Mouse (Mus musculus) ES-Bruce4 (cell line): ENCODE data around the gene Scrg1.

Source experiments
- CTCF ChIP-seq: IDR thresholded peaks from one replicate; pipeline ENCODE4 v1.8.1; 2011; ENCODE audit warnings: low read depth, low read length
- EP300 ChIP-seq: IDR thresholded peaks from 2 replicates; pipeline ENCODE4 v1.6.1; 2011; ENCODE audit warnings: low read depth, low read length; ENCODE audit not compliant: insufficient read depth
- POLR2A ChIP-seq: IDR thresholded peaks from one replicate; pipeline ENCODE4 v1.8.1; 2011; ENCODE audit warnings: low read length; ENCODE audit not compliant: insufficient read depth

DNA sequence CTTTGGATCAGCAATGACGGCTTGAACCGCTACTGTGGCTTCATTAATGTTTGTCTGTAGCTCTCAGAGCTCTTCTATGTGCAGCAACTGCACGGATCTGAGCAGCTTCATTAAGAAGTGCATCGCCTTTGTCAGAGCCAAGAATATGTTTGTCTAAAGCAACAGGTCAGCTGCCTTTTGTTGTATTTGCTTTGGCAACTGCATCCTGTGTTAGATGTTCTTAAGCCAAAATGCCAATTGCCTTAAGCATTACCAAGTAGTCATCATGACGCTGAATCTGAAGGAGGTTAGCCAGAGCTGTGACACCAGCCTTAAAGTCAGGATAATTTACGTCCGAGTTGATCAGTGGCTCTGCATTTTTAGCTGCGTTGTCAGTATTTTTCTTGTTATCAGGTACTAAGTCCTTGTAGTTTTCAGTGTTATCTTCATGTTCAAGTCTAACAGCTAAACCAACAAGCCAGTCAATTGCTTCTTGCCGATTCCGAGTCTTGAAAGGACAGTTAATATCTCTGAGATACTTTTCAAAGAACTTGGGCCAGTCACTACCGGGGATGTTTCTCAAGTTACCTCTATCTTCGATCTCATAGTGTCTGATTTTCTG is 64.6 kb downstream of the Scrg1 start:
- TF ChIP-seq POLR2A (no peak), CTCF (no peak), EP300 (no peak)
